Mouse (Mus musculus) stomach, postnatal 0 days (tissue): ENCODE measurements around the gene Ptprm.

Source experiments
- CTCF ChIP-seq: IDR thresholded peaks from 2 replicates; pipeline ENCODE4 v1.5.1; 2016; ENCODE audit warnings: antibody characterized with exemption, low read depth, mild to moderate bottlenecking, moderate library complexity
- EP300 ChIP-seq: optimal IDR thresholded peaks from 2 replicates; pipeline ENCODE3; 2016; ENCODE audit warnings: antibody characterized with exemption

GRCm38 (mm10) chr17:66817380-66817779, 536.9 kb downstream of the Ptprm start:
- TF ChIP-seq CTCF (no peak), EP300 (no peak)
